Comparison of ENCODE assay signal across 8 mouse cellular contexts in genomic region chr19:53557267-53557936, GRCm38 (mm10). TPM values are rescaled to one million over a fixed set of nuclear protein-coding genes. Genes with fewer than 3 reads are reported as not detected.
DNase-seq lines count a peak whose midpoint lies in the region; ATAC-seq and TF ChIP-seq lines count a peak whose summit lies in the region.

No protein-coding gene starts in this region.

- WGBS in lung, embryonic 16.5 days, result 23% methylated on average over 20 of the region's 20 CpGs
- 29% methylated on average over 20 of the region's 20 CpGs for WGBS in lung, adult 2 months
- 21% methylated on average over 20 of the region's 20 CpGs for WGBS in heart, embryonic 12.5 days
- WGBS in neural tube, embryonic 11.5 days, result 30% methylated on average over 20 of the region's 20 CpGs
- WGBS in forebrain, embryonic 14.5 days, result 43% methylated on average over 20 of the region's 20 CpGs

- H3K4me1 ChIP-seq in lung, embryonic 16.5 days (replicated peaks; ENCODE audit: control insufficient read depth, insufficient read depth, low read length), result peaks cover 9% of the 10 kb centered on the region; the same call in 1 of the 2 replicates
- H3K4me1 ChIP-seq in lung, adult 2 months (ENCODE audit: control insufficient read depth, insufficient read depth, low read length), result no peaks in the 10 kb centered on the region
- peaks cover 27% of the 10 kb centered on the region for H3K4me1 ChIP-seq in heart, embryonic 12.5 days (replicated peaks)
- H3K4me1 ChIP-seq in neural tube, embryonic 11.5 days (ENCODE audit: control insufficient read depth, insufficient read depth, low read length), result no peaks in the 10 kb centered on the region
- H3K4me1 ChIP-seq in forebrain, embryonic 14.5 days (ENCODE audit: control insufficient read depth, insufficient read depth, low read length), result no peaks in the 10 kb centered on the region

- peak overlapping the region; percentile 19 for H3K4me3 ChIP-seq in lung, embryonic 16.5 days (ENCODE audit: low read length)
- H3K4me3 ChIP-seq in lung, adult 2 months (replicated peaks; ENCODE audit: extremely low read depth, low read depth, low read length), result no peak overlapping the region
- peak overlapping the region; percentile 26 for H3K4me3 ChIP-seq in heart, embryonic 12.5 days
- H3K4me3 ChIP-seq in neural tube, embryonic 11.5 days (ENCODE audit: low read depth, low read length), result no peak overlapping the region
- H3K4me3 ChIP-seq in forebrain, embryonic 14.5 days (ENCODE audit: low read depth, low read length), result no peak overlapping the region

- no peak for DNase-seq in lung, adult 2 months
- DNase-seq in kidney, postnatal 14 days, result peak; percentile 32
- DNase-seq in neural tube, embryonic 11.5 days (ENCODE audit: low spot score), result peak; percentile 28
- no peak for DNase-seq in cerebellum, adult 9-10 months
- no peak for DNase-seq in forebrain, embryonic 14.5 days (ENCODE audit: low spot score)
- DNase-seq in layer of hippocampus, adult 8-10 months (ENCODE audit: low spot score in 2 of 2), result no peak

- no peaks in the 10 kb centered on the region for H3K36me3 ChIP-seq in lung, embryonic 16.5 days (ENCODE audit: control insufficient read depth, insufficient read depth, low read length)
- no peaks in the 10 kb centered on the region for H3K36me3 ChIP-seq in heart, embryonic 12.5 days
- no peaks in the 10 kb centered on the region for H3K36me3 ChIP-seq in neural tube, embryonic 11.5 days (ENCODE audit: control insufficient read depth, insufficient read depth, low read length)
- no peaks in the 10 kb centered on the region for H3K36me3 ChIP-seq in forebrain, embryonic 14.5 days (ENCODE audit: control insufficient read depth, insufficient read depth, low read length)

- TF ChIP-seq CTCF in lung, adult 2 months (IDR thresholded peaks at IDR 0.05; ENCODE audit: insufficient read depth, low read length), result no peak

- peak; percentile 57 for ATAC-seq in lung, embryonic 16.5 days (ENCODE audit: low read depth)
- peak; percentile 48; the same call in 1 of the 2 replicates for ATAC-seq in heart, embryonic 12.5 days (ENCODE audit: insufficient number of reproducible peaks, low FRiP score)
- no peak for ATAC-seq in neural tube, embryonic 11.5 days (ENCODE audit: insufficient read depth, low FRiP score, low TSS enrichment)
- ATAC-seq in forebrain, embryonic 14.5 days, result no peak

- no peak for TF ChIP-seq POLR2A in lung, adult 2 months (IDR thresholded peaks at IDR 0.05; ENCODE audit: borderline replicate concordance, extremely low read depth, low read depth, low read length)

- no peaks in the 10 kb centered on the region for H3K9me3 ChIP-seq in lung, embryonic 16.5 days (ENCODE audit: control insufficient read depth, low read length)
- no peaks in the 10 kb centered on the region for H3K9me3 ChIP-seq in heart, embryonic 12.5 days (replicated peaks)
- H3K9me3 ChIP-seq in neural tube, embryonic 11.5 days (ENCODE audit: control insufficient read depth, low read length), result no peaks in the 10 kb centered on the region
- H3K9me3 ChIP-seq in forebrain, embryonic 14.5 days (replicated peaks; ENCODE audit: control insufficient read depth, low read length), result no peaks in the 10 kb centered on the region

- no peaks in the 10 kb centered on the region for H3K27me3 ChIP-seq in lung, embryonic 16.5 days (ENCODE audit: control insufficient read depth, insufficient read depth, low read depth, low read length)
- no peaks in the 10 kb centered on the region for H3K27me3 ChIP-seq in heart, embryonic 12.5 days (replicated peaks)
- H3K27me3 ChIP-seq in neural tube, embryonic 11.5 days (ENCODE audit: control insufficient read depth, insufficient read depth, low read length), result no peaks in the 10 kb centered on the region
- no peaks in the 10 kb centered on the region for H3K27me3 ChIP-seq in forebrain, embryonic 14.5 days (replicated peaks; ENCODE audit: control insufficient read depth, insufficient read depth, low read length)

- peak overlapping the region; percentile 48 for H3K4me2 ChIP-seq in lung, embryonic 16.5 days (ENCODE audit: low read depth, low read length)
- peak overlapping the region; percentile 61 for H3K4me2 ChIP-seq in heart, embryonic 12.5 days
- H3K4me2 ChIP-seq in neural tube, embryonic 11.5 days (ENCODE audit: low read depth), result peak overlapping the region; percentile 25; the same call in 1 of the 2 replicates
- H3K4me2 ChIP-seq in forebrain, embryonic 14.5 days (ENCODE audit: low read length), result no peak overlapping the region

- H3K9ac ChIP-seq in lung, embryonic 16.5 days (ENCODE audit: low read length), result peak overlapping the region; percentile 39; the same call in 1 of the 2 replicates
- H3K9ac ChIP-seq in heart, embryonic 12.5 days, result peak overlapping the region; percentile 38; the same call in 1 of the 2 replicates
- H3K9ac ChIP-seq in neural tube, embryonic 11.5 days (ENCODE audit: low read length), result no peak overlapping the region
- H3K9ac ChIP-seq in forebrain, embryonic 14.5 days (ENCODE audit: low read length), result no peak overlapping the region

- no peak overlapping the region for H3K27ac ChIP-seq in lung, embryonic 16.5 days (ENCODE audit: low read length)
- H3K27ac ChIP-seq in heart, embryonic 12.5 days (ENCODE audit: poor library complexity, severe bottlenecking), result no peak overlapping the region
- H3K27ac ChIP-seq in neural tube, embryonic 11.5 days (ENCODE audit: low read depth, low read length), result no peak overlapping the region
- H3K27ac ChIP-seq in forebrain, embryonic 14.5 days (ENCODE audit: low read depth, low read length), result no peak overlapping the region

RNA-seq across cellular contexts. Expression of gene Dusp5, which starts 28.5 kb away (rescaled TPM):
- polyA plus RNA-seq in lung, embryonic 16.5 days (2015; fragmentation: Nextera tagmentation; extraction: Ambion mirVana), result 6.9 TPM in 2 replicates
- 10.4 and 14.0 TPM in 2 replicates for polyA plus RNA-seq in lung, adult 2 months (2012; rRNA removed)
- 12.4 and 14.3 TPM in 2 replicates for polyA plus RNA-seq in heart, embryonic 12.5 days (2016; fragmentation: Nextera tagmentation; extraction: Ambion mirVana)
- 5.0 and 5.4 TPM in 2 replicates for polyA plus RNA-seq in neural tube, embryonic 11.5 days (2014; fragmentation: Nextera tagmentation; extraction: Ambion mirVana)
- 2.1 and 2.2 TPM in 2 replicates for polyA plus RNA-seq in forebrain, embryonic 14.5 days (2014; fragmentation: Nextera tagmentation; extraction: Ambion mirVana)
- total RNA-seq in layer of hippocampus, adult 8-10 months (2022), result 10 to 100 TPM; 22.1 to 32.6 (median 23.6) TPM

RNA-seq across cellular contexts. Expression of gene Nutf2-ps1, which starts 31.5 kb away (rescaled TPM):
- polyA plus RNA-seq in lung, embryonic 16.5 days (2015; fragmentation: Nextera tagmentation; extraction: Ambion mirVana), result 356 and 368 TPM in 2 replicates
- polyA plus RNA-seq in lung, adult 2 months (2012; rRNA removed), result 74.5 and 92.3 TPM in 2 replicates
- polyA plus RNA-seq in heart, embryonic 12.5 days (2016; fragmentation: Nextera tagmentation; extraction: Ambion mirVana), result 314 and 321 TPM in 2 replicates
- 397 and 400 TPM in 2 replicates for polyA plus RNA-seq in neural tube, embryonic 11.5 days (2014; fragmentation: Nextera tagmentation; extraction: Ambion mirVana)
- polyA plus RNA-seq in forebrain, embryonic 14.5 days (2014; fragmentation: Nextera tagmentation; extraction: Ambion mirVana), result 276 and 308 TPM in 2 replicates
- total RNA-seq in layer of hippocampus, adult 8-10 months (2022), result 10 to 100 TPM; 37.1 to 57.5 (median 47.8) TPM

RNA-seq across cellular contexts. Expression of gene Smc3, which starts 42.8 kb away (rescaled TPM):
- 64.2 and 69.8 TPM in 2 replicates for polyA plus RNA-seq in lung, embryonic 16.5 days (2015; fragmentation: Nextera tagmentation; extraction: Ambion mirVana)
- polyA plus RNA-seq in lung, adult 2 months (2012; rRNA removed), result 3.4 and 5.3 TPM in 2 replicates
- 45.6 and 47.1 TPM in 2 replicates for polyA plus RNA-seq in heart, embryonic 12.5 days (2016; fragmentation: Nextera tagmentation; extraction: Ambion mirVana)
- polyA plus RNA-seq in neural tube, embryonic 11.5 days (2014; fragmentation: Nextera tagmentation; extraction: Ambion mirVana), result 84.5 and 90.1 TPM in 2 replicates
- polyA plus RNA-seq in forebrain, embryonic 14.5 days (2014; fragmentation: Nextera tagmentation; extraction: Ambion mirVana), result 61.8 and 70.9 TPM in 2 replicates
- 10 to 100 TPM; 39.1 to 47.5 (median 43.6) TPM for total RNA-seq in layer of hippocampus, adult 8-10 months (2022)

Comparison
In these comparisons a context has a peak if more than half of its experiments do, and no peak if none do; other contexts are left out.
1. H3K4me3 ChIP-seq: peak in lung, embryonic 16.5 days (single experiment) and heart, embryonic 12.5 days (single experiment); none in lung, adult 2 months (single experiment), neural tube, embryonic 11.5 days (single experiment) and forebrain, embryonic 14.5 days (single experiment).
2. ATAC-seq: peak in lung, embryonic 16.5 days (single experiment) and heart, embryonic 12.5 days (single experiment); none in neural tube, embryonic 11.5 days (single experiment) and forebrain, embryonic 14.5 days (single experiment).
3. H3K9ac ChIP-seq: peak in lung, embryonic 16.5 days (single experiment) and heart, embryonic 12.5 days (single experiment); none in neural tube, embryonic 11.5 days (single experiment) and forebrain, embryonic 14.5 days (single experiment).
4. DNase-seq: peak in kidney, postnatal 14 days (single experiment) and neural tube, embryonic 11.5 days (single experiment); none in lung, adult 2 months (single experiment), cerebellum, adult 9-10 months (single experiment), forebrain, embryonic 14.5 days (single experiment) and layer of hippocampus, adult 8-10 months (0 of 2).